Mouse (Mus musculus) megakaryocyte, embryonic 14.5 days (primary cell): ENCODE measurements around the gene Sdccag8.

Source experiments
- FLI1 ChIP-seq: IDR thresholded peaks from 2 replicates; pipeline ENCODE4 v1.6.1; 2012; ENCODE audit warnings: low read length, inconsistent platforms, mixed read lengths
- GATA1 ChIP-seq: IDR thresholded peaks from 3 replicates; pipeline ENCODE4 v1.6.1; 2012; ENCODE audit warnings: mixed read lengths, low read length, inconsistent platforms, borderline replicate concordance

- TF ChIP-seq FLI1 (no peak), GATA1 (no peak)
These were observed 132.3 kb downstream of the Sdccag8 start for GRCm38 (mm10) chr1:176946796-176947181.
